Mouse (Mus musculus) cerebellum, postnatal 36 days (tissue): ENCODE measurements around the gene Col5a1.

Source experiments
- DNase-seq, 2 experiments: peaks; one replicate each; pipeline ENCODE4 v3.0.0; 2021 to 2022; ENCODE audit warnings: mixed read lengths in 2 of 2

Gene Col5a1

DNA sequence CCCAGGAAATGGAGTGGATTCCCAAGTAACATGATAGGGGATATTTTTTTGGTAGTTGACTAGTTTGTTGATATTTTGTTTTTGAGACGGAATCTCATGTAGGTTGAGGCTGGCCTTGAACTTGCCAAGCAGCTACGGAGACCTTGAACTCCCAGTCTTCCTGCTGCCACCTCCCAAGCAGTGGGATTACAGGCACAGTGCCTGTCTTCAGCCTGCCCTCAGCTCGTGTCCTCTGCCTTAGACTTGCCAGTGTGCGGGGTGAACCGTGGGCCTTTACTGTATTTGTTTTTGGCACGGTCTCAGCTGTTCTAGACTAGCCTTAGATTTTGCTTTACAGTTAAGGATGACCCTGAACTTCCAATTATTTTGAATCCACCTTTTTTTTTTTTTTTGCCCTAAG lies 37.5 kb downstream of the Col5a1 start:
- no peak for DNase-seq

DNA sequence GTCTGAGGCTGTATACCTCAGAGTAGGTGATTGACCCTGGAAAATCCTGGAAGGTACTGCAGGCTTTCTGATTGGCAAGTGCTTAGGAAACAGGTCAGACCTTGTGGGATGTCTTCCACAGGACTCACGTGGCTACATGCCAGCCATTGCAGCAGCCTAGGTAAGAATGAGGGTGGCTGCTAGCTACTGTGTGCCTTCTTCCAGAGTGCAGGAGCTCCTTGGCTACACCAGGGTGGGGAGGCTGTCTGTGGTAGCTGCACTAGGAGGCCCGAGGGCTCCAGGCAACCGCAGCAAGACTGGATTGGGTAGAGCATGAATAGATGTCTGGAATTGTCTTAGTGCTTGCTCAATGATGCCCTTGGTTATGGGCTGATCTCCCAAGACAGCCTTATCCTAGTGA lies 38.2 kb downstream of the Col5a1 start:
- DNase-seq, result no peak

GRCm38 (mm10) chr2:27926478-27927165 lies 40.4 kb downstream of the Col5a1 start:
- peak; percentile 76 to 82 for DNase-seq

- DNase-seq, result no peak
Observed at GRCm38 (mm10) chr2:27930471-27931015, 44.3 kb downstream of the Col5a1 start.

- DNase-seq, result no peak
Observed at GRCm38 (mm10) chr2:27931130-27931529, 44.9 kb downstream of the Col5a1 start.

DNA sequence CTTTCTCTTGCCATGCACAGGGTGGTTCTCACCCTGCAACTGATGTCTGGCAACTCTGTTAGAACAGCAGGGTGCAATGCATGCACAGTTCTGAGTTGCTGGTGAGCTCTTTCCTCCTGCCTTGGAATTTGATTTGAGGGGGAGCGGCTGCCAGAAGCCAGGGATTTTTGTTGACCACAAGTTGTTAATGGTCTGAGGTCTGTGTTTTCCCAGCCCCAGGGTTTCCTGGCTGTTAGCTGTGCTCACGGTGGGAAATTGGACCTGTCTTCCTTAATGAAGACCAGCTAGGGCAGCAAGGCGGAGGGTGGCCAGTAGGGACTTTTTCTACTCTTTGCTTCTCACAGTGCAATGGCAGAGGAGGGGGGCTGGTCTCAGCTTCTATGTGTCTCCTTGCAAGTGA lies 45.7 kb downstream of the Col5a1 start:
- DNase-seq, result no peak

DNA sequence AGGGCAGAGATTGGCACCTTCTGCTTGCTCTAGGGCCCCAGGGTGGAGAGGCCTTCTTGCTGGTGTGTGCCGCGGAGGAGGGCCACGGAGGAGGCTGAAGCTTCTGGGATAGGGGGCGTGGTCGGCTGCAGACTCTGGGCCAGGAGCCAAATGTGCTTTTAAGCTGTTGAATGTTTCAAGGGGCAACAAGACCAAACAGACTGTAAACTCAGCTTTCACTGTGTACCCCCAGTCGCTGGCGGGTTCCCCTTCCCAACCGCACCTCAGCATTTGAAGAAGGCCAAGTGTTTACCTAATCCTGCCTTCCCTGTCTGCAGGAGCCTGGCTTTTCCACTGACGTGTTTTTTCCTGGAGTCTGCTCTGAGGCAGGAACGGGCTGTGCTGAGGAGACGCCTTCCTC lies 48.0 kb downstream of the Col5a1 start:
- DNase-seq, result no peak

GRCm38 (mm10) chr2:27934831-27935230 lies 48.6 kb downstream of the Col5a1 start:
- no peak for DNase-seq

DNA sequence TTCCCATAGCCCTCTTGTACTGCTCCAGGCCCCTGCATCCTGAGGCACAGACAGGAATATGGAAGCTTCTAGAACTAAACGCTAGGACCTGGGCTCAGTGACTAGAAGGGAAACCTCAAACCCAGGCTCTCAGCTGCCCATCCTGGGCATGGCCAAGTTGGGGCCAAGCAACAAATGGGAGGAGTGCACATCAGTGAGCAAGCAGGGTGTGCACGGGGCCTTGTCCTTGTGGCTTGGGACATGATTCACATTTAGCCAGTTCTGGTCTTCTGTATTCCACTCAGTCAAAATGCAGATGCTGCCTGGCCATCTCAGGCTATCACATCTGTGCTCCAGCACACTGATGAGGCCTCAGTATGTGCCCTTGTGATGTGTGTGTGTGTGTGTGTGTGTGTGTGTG lies 49.2 kb downstream of the Col5a1 start:
- no peak for DNase-seq

DNA sequence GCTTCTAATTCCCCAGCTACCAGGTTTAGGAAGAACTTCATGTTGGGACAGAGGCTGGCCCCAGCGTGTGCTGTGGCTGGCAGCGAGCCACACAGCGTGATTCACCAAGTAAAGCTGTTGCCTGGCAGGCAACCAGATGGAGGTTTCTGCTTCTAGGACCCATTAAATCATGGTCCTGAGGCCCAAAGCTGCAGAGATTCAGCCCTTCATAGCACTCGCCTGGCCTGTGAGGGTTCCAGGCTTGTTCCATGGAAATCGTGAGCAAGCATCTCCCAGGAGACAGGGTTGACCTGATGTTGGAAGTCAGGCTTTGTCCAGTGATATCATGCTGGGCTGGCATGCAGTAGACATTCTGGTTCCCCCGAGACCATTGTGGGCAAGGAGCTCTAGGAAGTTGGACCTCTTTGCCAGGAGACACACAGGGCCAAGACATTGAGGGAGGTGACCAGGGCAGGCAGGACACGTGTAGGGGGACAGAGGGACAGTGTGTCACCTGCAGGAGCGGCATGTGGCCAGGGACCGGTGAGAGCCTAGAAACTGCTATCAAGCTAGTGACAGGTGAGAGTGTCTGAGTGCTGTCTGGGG lies 50.5 kb downstream of the Col5a1 start:
- peak; percentile 65 for DNase-seq

- no peak for DNase-seq
Observed at GRCm38 (mm10) chr2:27939433-27939832, 53.2 kb downstream of the Col5a1 start.

DNA sequence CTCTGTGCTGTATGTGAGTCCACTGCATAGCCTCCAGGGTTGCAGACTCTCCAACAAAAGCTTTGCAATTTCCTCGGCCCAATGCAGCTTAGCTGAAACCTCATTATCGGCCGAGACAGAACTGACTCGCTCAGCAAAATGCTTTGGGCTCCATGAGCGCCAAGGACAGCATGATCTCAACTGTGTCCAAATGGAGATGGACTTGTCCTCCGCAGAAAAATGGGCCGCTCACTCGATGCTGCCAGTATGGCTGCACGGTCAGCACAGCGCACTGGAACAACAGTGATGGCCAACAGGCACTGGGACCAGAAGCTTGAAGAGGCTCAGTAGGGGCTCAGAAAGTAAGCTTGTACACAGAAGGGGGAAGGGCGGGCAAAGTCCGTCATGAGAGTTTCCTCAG lies 53.9 kb downstream of the Col5a1 start:
- DNase-seq, result peak; percentile 26 to 35

DNA sequence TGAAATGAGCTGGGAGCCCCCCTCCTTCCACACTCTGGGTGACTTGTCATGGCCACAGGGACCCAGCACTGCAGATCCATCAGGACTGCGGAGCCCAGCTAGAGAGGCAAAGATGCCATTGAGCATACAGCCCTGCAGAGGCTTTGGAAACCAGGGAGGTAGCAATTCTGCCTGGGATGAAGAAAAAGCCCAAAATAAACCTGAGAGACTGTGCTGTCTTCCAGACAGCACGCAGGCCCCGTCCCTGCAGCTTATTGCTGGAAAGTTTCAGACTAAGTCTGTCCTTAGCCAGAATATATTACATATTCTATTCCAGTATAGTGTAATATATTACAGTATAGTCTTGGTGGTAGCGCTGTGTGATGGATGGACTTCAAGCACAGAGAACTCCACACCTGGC lies 61.0 kb downstream of the Col5a1 start:
- DNase-seq, result no peak

- no peak for DNase-seq
Observed at GRCm38 (mm10) chr2:27947917-27948316, 61.7 kb downstream of the Col5a1 start.

- peak in 1 of 2 experiments; percentile 24 for DNase-seq
Observed at GRCm38 (mm10) chr2:27953866-27954265, 67.6 kb downstream of the Col5a1 start.

- no peak for DNase-seq
Observed at GRCm38 (mm10) chr2:27954924-27955323, 68.7 kb downstream of the Col5a1 start.

GRCm38 (mm10) chr2:27956751-27957150 lies 70.5 kb downstream of the Col5a1 start:
- no peak for DNase-seq

DNA sequence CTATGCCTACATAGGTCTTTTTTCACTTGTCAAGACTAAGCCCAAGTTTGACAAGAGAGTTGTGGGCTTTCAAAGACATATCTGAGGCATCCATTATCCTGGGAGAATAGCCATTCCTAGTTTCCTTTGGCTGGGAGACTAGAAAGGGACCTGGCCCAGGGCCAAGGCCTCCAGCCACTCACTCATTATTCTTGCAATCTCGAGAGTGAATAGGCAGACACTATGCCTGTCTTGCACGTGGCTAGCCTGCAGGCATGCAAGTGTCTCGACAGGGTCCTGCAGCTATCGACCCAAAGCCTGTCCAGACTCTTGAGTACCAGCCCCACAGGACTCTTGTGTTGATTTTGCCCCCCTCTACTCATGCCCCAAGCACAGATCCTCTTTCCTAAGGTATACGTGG lies 71.0 kb downstream of the Col5a1 start:
- DNase-seq, result no peak

- DNase-seq, result no peak
Observed at GRCm38 (mm10) chr2:27959275-27959674, 73.0 kb downstream of the Col5a1 start.

DNA sequence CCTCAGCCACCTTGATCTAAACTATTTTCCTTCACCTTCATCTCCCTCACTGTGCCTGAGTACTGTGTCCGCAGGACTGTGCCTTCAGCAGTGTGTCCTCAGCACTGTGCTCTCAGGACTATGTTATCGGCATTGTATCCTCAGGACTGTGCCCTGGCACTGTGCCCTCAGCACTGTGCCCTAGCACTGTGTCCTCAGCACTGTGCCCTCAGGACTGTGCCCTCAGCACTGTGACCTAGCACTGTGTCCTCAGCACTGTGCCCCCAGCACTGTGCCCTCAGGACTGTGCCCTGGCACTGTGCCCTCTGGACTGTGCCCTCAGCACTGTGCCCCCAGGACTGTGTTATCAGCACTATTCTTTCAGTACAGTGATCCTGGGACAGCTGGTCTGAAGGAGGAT lies 75.0 kb downstream of the Col5a1 start:
- no peak for DNase-seq

GRCm38 (mm10) chr2:27962406-27962805 lies 76.2 kb downstream of the Col5a1 start:
- peak; percentile 35 to 48 for DNase-seq

GRCm38 (mm10) chr2:27969158-27969557 lies 82.9 kb downstream of the Col5a1 start:
- peak; percentile 63 to 69 for DNase-seq

GRCm38 (mm10) chr2:27973840-27974239 lies 87.6 kb downstream of the Col5a1 start:
- DNase-seq, result peak; percentile 68 to 72

- no peak for DNase-seq
Observed at GRCm38 (mm10) chr2:27975786-27976185, 89.6 kb downstream of the Col5a1 start.

DNA sequence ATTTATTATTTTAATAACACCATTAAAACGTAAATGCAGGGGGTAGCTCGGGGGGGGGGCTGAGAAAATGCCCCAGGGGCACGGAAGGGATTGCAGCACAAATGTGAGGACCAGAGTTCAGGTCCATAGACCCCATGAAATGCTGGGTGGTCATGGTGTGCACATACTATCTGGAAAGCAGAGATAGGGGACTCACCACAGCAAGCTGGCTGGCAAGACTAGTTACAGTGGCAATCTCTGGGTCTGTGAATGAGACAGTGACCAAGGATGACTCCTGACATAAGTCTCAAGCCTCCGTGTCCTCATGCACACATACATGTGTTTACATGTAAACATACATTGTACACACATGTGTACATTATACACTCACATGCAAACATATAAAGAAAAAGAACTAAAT lies 90.3 kb downstream of the Col5a1 start:
- no peak for DNase-seq
